Mouse (Mus musculus) kidney, postnatal 0 days (tissue): Measurements from ENCODE around the gene Phf21a. TPM values are rescaled to one million over a fixed set of nuclear protein-coding genes. Genes with fewer than 3 reads are reported as not detected.
"Not testable (repeated sequence)": the region's sequence is repeated elsewhere in the genome, so short reads cannot be mapped to it uniquely, and the experiment has no call there.

Source experiments
- ATAC-seq: fragments of 200-750 bp; cut with Nextera tagmentation; replicated peaks from 2 replicates; pipeline ENCODE4 v1.8.0; 2017; ENCODE audit warnings: low read depth, moderate number of reproducible peaks, moderate TSS enrichment, moderate library complexity; ENCODE audit not compliant: low FRiP score
- DNase-seq: peaks from one replicate; pipeline ENCODE4 v3.0.0-alpha.2; 2016; ENCODE audit warnings: low spot score
- H3K27ac ChIP-seq: fragments of 300-500 bp; sonication (generic); 2 replicates; pipeline ENCODE4 v1.5.1; 2014; ENCODE audit warnings: mild to moderate bottlenecking
- H3K27me3 ChIP-seq: fragments of 300-500 bp; sonication (generic); 2 replicates; pipeline ENCODE4 v1.6.1; 2014; ENCODE audit warnings: low read length, mixed read lengths; ENCODE audit not compliant: insufficient read depth
- H3K36me3 ChIP-seq: fragments of 300-500 bp; sonication (generic); 2 replicates; pipeline ENCODE4 v1.6.1; 2014; ENCODE audit warnings: low read length, mixed read lengths; ENCODE audit not compliant: insufficient read depth
- H3K4me1 ChIP-seq: fragments of 300-500 bp; sonication (generic); replicated peaks from 2 replicates; pipeline ENCODE4 v1.6.1; 2014; ENCODE audit warnings: antibody characterized with exemption, low read length, mixed read lengths; ENCODE audit not compliant: insufficient read depth
- H3K4me2 ChIP-seq: fragments of 300-500 bp; sonication (generic); 2 replicates; pipeline ENCODE4 v1.6.1; 2014; ENCODE audit warnings: mild to moderate bottlenecking, low read length, moderate library complexity, mixed read lengths
- H3K4me3 ChIP-seq: fragments of 300-500 bp; sonication (generic); replicated peaks from 2 replicates; pipeline ENCODE4 v1.5.1; 2014; ENCODE audit warnings: low read depth, low read length
- H3K9ac ChIP-seq: fragments of 300-500 bp; sonication (generic); 2 replicates; pipeline ENCODE4 v1.6.1; 2014; ENCODE audit warnings: low read depth, low read length
- H3K9me3 ChIP-seq: fragments of 300-500 bp; sonication (generic); replicated peaks from 2 replicates; pipeline ENCODE4 v1.6.1; 2016; ENCODE audit warnings: low read length, inconsistent platforms, mixed read lengths
- CTCF ChIP-seq: IDR thresholded peaks from 2 replicates; pipeline ENCODE4 v1.5.1; 2016; ENCODE audit warnings: antibody characterized with exemption, low read depth, mild to moderate bottlenecking, moderate library complexity
- WGBS: fragments of 180-500 bp; shearing (Covaris S2); extraction: QIAGEN DNeasy Blood & Tissue Kit; methylation state at CpG from one replicate; pipeline ENCODE4 v1.1.7; 2014; 5-methylcytosine and 5-hydroxymethylcytosine counted together
- polyA plus RNA-seq: library from polyadenylated mRNA; unstranded; fragments of >200 nt; fragmentation: Nextera tagmentation; extraction: Ambion mirVana; gene quantifications from 2 replicates; pipeline ENCODE4 v1.2.1, GENCODE M21; 2015

Phf21a gene
- polyA plus RNA-seq, 1 experiment from 2014 or later, result 18.6 TPM

DNA sequence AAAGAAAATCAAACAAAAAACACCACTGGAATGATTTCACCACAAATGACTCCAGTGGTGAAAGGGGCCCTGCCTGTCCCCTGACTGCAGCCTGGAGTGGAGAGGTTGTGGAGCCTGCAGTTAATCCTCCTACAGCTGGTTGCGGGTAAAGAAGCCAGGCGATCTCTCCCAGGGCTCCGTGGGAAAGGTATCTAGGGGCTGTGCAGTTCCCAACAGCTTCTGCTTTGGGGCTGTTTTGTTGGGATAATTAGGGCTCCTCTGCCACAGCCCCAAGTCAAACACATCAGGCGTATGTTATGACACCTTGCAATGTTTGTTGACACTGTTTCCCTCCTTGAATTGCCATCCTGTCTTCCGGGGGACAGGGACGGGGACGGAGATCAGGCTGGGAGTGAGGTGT lies 47.5 kb downstream of the Phf21a start:
- TF ChIP-seq CTCF, result no peak
- peak overlapping the region; percentile 75 for H3K4me2 ChIP-seq
- no peaks in the 10 kb centered on the region for H3K36me3 ChIP-seq
- H3K4me1 ChIP-seq, result no peaks in the 10 kb centered on the region
- no peaks in the 10 kb centered on the region for H3K27me3 ChIP-seq
- H3K27ac ChIP-seq, result no peak overlapping the region
- 15% methylated on average over 7 of the region's 7 CpGs for WGBS
- no peaks in the 10 kb centered on the region for H3K9me3 ChIP-seq
- H3K4me3 ChIP-seq, result peak overlapping the region; percentile 26
- no peak for ATAC-seq
- H3K9ac ChIP-seq, result 0 out of 2 replicates have a peak overlapping the region, but pooled peaks have one; percentile 18
- peak; percentile 3 for DNase-seq

GRCm38 (mm10) chr2:92141073-92141472 lies 48.2 kb downstream of the Phf21a start:
- TF ChIP-seq CTCF, result peak; percentile 35; the same call in 1 of the 2 replicates
- peak overlapping the region; percentile 26 for H3K4me3 ChIP-seq
- 0 out of 2 replicates have a peak overlapping the region, but pooled peaks have one; percentile 18 for H3K9ac ChIP-seq
- no peaks in the 10 kb centered on the region for H3K9me3 ChIP-seq
- H3K27ac ChIP-seq, result no peak overlapping the region
- H3K4me2 ChIP-seq, result peak overlapping the region; percentile 75
- ATAC-seq, result no peak
- H3K36me3 ChIP-seq, result no peaks in the 10 kb centered on the region
- DNase-seq, result peak; percentile 56
- 4% methylated on average over 11 of the region's 11 CpGs for WGBS
- H3K27me3 ChIP-seq, result no peaks in the 10 kb centered on the region
- H3K4me1 ChIP-seq, result no peaks in the 10 kb centered on the region

DNA sequence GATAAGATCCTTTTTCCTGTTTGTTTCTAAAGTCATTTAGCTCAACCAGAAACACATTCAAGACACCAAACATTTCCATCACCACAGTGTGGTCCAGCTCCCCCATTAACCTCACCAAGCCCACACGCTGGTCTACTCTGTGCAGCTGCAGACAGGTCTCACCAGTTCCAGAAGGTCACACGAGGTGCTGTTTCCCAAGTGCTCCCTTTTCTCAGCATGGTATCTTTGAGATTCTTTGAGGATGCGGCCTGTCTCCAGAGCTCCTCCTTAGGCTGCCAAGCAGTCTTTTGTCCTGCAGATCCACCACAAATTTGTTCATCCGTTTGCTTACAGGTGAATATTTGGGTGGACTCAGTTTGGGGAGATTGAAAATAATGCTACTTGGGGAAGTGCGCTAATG lies 51.0 kb downstream of the Phf21a start:
- no peak overlapping the region for H3K27ac ChIP-seq
- 49% methylated on average over 5 of the region's 5 CpGs for WGBS
- no peak overlapping the region for H3K4me3 ChIP-seq
- H3K9ac ChIP-seq, result no peak overlapping the region
- H3K4me2 ChIP-seq, result no peak overlapping the region
- H3K27me3 ChIP-seq, result no peaks in the 10 kb centered on the region
- TF ChIP-seq CTCF, result no peak
- DNase-seq (no peak), ATAC-seq (no peak)
- no peaks in the 10 kb centered on the region for H3K36me3 ChIP-seq
- no peaks in the 10 kb centered on the region for H3K9me3 ChIP-seq
- no peaks in the 10 kb centered on the region for H3K4me1 ChIP-seq

GRCm38 (mm10) chr2:92147925-92148750 lies 55.2 kb downstream of the Phf21a start:
- 85% methylated on average over 5 of the region's 5 CpGs for WGBS
- not testable (repeated sequence) for H3K9ac ChIP-seq, H3K36me3 ChIP-seq, H3K27ac ChIP-seq, H3K27me3 ChIP-seq, H3K4me1 ChIP-seq, H3K9me3 ChIP-seq, H3K4me3 ChIP-seq, ATAC-seq, DNase-seq, H3K4me2 ChIP-seq

- no peaks in the 10 kb centered on the region for H3K27me3 ChIP-seq
- H3K9ac ChIP-seq, result no peak overlapping the region
- no peak for DNase-seq
- no peak for ATAC-seq
- no peak overlapping the region for H3K27ac ChIP-seq
- H3K36me3 ChIP-seq, result no peaks in the 10 kb centered on the region
- no peak for TF ChIP-seq CTCF
- H3K4me2 ChIP-seq, result no peak overlapping the region
- WGBS, result 69% methylated on average over 10 of the region's 10 CpGs
- H3K4me1 ChIP-seq, result no peaks in the 10 kb centered on the region
- H3K4me3 ChIP-seq, result no peak overlapping the region
- H3K9me3 ChIP-seq, result no peaks in the 10 kb centered on the region
These were observed 71.4 kb downstream of the Phf21a start for GRCm38 (mm10) chr2:92164291-92164690.

- H3K27ac ChIP-seq, result no peak overlapping the region
- WGBS, result 23% methylated on average over 7 of the region's 7 CpGs
- no peak for TF ChIP-seq CTCF
- no peak overlapping the region for H3K4me2 ChIP-seq
- no peak overlapping the region for H3K9ac ChIP-seq
- DNase-seq (no peak), ATAC-seq (no peak)
- H3K4me1 ChIP-seq, result no peaks in the 10 kb centered on the region
- H3K4me3 ChIP-seq, result no peak overlapping the region
- no peaks in the 10 kb centered on the region for H3K36me3 ChIP-seq
- no peaks in the 10 kb centered on the region for H3K9me3 ChIP-seq
- H3K27me3 ChIP-seq, result no peaks in the 10 kb centered on the region
These were observed 74.0 kb downstream of the Phf21a start for GRCm38 (mm10) chr2:92166950-92167349.
